Mouse (Mus musculus): ENCODE results near the gene Akirin2.
"Not testable (repeated sequence)": the region's sequence is repeated elsewhere in the genome, so short reads cannot be mapped to it uniquely, and the experiment has no call there.

Akirin2 gene

GRCm38 (mm10) chr4:34550748-34551097 is at the start of gene Akirin2:
Gene Akirin2, plus strand, starts transcription at chr4:34550937.
- DNase-seq: peak; percentile 49

DNA sequence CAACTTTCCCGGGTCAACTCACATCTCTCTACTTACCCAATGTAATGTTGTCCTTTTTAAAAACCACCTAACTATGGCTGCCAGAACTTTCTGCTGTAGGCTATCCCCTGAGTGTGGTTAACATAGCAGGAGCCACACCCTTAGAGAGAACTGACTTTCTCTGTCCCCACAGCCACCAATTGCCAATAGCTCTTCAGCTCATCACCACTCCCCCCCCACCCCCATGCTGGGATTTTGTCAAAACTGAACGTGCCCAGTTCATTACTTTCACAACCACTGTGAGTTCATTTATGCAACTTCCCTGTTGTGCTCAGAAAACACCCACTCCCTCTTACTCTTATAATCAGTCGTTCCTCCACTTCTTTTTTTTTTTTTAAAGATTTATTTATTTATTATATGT is 40.4 kb upstream of the Akirin2 start:
- no peak for DNase-seq

GRCm38 (mm10) chr4:34522846-34523245 is 27.9 kb upstream of the Akirin2 start:
- DNase-seq: no peak

- no peak for DNase-seq
Measured at GRCm38 (mm10) chr4:34523586-34523985, 27.2 kb upstream of the Akirin2 start.

GRCm38 (mm10) chr4:34526771-34527170 is 24.0 kb upstream of the Akirin2 start:
- DNase-seq: no peak

GRCm38 (mm10) chr4:34528430-34529100 is 22.2 kb upstream of the Akirin2 start:
- no peak for DNase-seq

- no peak for DNase-seq
Measured at GRCm38 (mm10) chr4:34529379-34529778, 21.4 kb upstream of the Akirin2 start.

DNA sequence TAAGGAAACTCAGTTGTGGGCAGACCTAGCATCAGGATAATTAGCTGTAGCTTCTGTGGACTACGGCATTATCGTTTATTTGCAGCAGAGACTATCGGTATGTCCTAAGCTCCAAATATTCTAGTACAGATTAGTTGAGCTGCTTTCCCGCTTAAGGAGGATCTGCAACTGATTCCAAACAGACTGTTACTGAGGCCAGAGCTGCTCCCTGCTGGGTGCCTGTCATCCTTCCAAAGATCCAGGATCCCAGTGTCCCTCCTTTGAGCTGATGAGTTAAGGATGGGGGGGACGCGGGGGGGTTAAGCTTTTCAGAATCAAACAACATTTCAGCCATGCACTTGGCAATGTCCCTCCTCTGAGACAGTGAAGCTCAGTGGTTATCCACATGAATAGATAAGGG is 20.8 kb upstream of the Akirin2 start:
- no peak for DNase-seq

DNA sequence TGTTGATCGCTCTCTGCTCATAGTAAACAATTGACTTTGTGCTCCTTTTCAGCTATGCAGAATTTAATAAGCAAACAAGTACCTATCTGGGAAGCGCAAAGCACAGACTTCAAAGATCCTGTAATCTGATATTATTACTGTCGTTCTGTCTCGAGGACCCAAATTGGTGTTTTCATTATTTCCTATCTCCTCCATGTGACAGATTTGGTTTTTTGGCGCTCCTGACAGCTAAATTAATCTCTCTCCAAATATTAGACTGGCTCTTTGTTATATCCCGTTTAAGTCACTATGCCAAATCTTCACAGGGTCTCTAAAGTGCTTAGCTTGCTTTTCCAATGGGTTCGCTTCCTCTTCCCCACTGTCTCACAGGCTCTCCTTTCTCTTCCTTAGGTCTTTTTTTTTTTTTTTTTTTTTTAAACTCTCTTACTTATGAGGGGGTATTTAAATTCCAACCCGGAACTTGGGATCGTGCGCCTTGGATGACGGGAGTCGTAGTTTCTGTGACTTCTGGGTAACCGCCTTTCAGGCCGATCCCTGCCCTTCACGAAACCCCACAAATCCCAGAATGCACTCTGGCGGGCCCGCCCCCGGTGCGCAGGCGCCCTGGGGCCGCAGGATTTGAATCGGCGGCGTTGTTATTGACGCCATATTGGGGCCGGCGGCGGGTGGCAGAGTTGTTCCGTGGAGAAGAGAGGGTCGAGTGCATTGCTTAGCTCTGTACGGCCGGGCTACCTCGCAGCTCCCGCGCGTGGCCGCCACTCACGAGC is 573 bp upstream of the Akirin2 start:
- peak; percentile 96 for DNase-seq

- peak; percentile 66 for DNase-seq
Measured at GRCm38 (mm10) chr4:34551098-34551809, 517 bp downstream of the Akirin2 start.

- DNase-seq: no peak
Measured at GRCm38 (mm10) chr4:34551966-34552365, 1.2 kb downstream of the Akirin2 start.

GRCm38 (mm10) chr4:34554596-34554995 is 3.9 kb downstream of the Akirin2 start:
- no peak for DNase-seq

DNA sequence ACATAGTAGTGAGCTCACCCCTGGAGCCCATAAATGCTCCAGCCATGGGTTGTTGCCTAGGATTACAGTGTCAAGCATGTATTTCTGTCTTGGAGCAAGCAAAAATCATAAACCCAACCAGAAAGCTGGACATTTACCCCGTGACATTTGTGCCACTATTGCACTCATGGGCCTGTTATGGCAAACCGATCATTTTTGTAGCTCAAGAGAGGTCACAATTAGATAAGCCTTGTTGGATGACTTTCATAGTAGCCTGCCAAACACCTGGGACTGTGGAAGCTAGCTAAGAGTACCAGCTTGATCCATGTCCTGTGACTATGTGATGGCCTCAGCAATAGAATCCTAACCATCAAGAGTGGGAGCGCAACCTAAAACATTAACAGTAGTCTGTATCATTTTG is 4.9 kb downstream of the Akirin2 start:
- DNase-seq: no peak

DNA sequence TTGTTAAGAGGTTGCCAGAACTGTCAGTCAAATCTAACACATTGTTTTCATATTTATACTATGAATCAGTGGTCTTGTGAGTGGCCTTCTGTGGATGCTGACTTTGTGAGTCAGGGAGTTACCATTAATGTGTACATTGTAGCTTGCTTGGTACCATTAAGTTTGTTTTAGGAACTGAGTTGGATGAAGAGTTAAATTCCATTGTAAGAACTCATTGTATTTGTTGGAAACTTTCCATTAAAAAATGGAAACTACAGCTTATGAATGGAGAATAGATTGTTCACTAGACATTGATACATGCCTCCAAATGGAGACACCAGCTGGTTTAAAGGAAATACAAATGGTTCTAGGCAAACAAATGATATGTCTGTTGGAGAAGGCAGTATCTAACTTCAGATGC is 5.4 kb downstream of the Akirin2 start:
- no peak for DNase-seq

GRCm38 (mm10) chr4:34560971-34561370 is 10.2 kb downstream of the Akirin2 start:
- DNase-seq: peak; percentile 52

DNA sequence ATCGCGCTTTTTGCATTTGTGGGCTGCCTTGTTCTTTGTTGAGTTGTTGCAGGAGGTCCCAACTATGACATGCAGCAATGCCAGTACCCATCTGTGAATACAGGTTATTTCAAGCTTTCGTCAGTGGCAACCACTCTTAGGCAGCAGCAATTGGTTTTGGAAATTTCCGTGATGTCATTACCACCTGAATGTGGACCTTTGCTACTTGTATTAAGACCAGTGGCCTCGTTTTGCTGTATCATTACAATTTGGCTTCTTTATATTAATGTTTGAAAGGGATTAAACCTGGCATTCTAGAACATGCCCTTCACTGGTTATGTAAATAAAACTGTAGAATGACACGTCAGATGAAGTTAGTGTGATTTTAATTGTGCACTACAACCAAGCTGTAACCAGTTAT is 15.5 kb downstream of the Akirin2 start:
- no peak for DNase-seq

DNA sequence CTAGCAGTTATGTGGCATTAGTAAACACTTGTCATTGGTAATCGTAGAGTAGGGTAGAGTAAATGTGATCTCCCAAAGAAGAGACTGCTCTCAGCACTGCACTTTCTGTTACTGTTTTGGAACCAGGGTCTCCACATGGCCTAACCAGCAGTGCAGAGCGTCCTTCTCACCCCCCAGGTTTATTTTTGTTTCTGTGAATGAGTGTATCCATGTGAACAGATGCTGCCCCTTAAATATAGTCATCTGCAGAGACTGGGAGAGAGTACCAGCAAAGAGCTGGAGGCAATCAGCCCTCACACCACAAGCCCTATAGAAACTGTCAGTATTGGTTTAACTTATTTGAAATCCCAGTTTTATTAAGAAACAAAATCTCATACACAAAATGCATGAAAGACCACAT is 22.1 kb downstream of the Akirin2 start:
- no peak for DNase-seq

GRCm38 (mm10) chr4:34577028-34577427 is 26.3 kb downstream of the Akirin2 start:
- DNase-seq: no peak

DNA sequence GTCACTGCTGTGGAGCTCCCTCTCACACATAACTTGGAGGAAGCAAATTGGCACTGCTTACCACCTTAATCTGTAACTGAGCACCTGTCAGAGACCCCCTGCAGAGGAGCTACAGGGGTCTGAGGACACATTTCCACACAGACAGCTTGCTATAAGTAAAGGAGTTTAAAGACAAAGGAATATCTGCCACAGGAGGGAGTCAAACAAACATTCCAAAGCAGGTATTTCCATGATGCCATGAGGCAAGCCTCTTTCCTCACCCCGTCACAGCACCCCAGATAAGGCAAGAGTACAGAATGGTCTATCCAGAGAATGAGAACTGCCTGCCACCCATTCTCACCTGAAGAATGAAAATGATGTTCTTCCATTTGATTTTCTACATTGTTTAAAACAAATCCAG is 28.5 kb downstream of the Akirin2 start:
- DNase-seq: no peak

- not testable (repeated sequence) for DNase-seq
Measured at GRCm38 (mm10) chr4:34581489-34581888, 30.8 kb downstream of the Akirin2 start.

DNA sequence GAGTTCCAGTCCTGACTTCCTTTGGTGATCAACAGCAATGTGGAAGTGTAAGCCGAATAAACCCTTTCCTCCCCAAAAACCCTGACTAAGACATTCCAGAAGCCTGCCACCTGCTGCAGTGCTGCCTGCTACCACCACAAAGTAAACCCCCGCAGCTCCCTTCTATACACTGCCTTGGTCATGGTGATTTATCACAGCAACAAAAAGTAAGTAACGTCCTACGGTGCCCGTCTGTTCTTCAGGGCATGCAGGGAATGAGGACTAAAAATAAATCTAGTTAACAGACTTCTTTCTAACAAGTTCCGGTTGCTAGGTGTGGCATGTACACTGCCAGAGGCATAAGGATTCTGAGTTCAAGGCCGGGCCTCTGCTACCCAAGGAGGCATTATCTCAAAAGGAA is 31.3 kb downstream of the Akirin2 start:
- no peak for DNase-seq

DNA sequence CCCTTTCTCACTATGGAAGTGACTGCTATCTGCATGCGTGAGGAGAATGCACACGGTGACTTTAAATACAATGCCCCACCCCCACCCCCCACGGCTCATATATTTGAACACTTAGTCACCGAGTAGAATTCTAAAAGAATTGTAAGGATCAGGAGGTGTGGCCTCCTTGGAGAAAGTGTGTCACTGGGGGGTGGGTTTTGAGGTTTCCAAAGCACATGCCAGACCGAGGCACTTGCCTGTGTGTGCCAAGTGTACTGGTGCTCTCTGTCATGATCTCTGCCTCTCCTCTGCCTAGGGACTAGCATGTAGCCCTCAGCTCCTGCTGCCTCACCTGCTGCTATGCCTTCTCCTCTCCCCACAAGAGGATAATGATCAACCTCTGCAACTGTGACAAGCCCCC is 31.7 kb downstream of the Akirin2 start:
- no peak for DNase-seq

- DNase-seq: no peak
Measured at GRCm38 (mm10) chr4:34583427-34583826, 32.7 kb downstream of the Akirin2 start.
